Mouse (Mus musculus) intestine, embryonic 14.5 days (tissue): ENCODE results near the gene Wbp1l. TPM values are rescaled to one million over a fixed set of nuclear protein-coding genes. Genes with fewer than 3 reads are reported as not detected.
A peak's percentile ranks its signal among the peaks of the same experiment; 100 is the strongest.

Experiments
- ATAC-seq: fragments of 200-750 bp; cut with Nextera tagmentation; replicated peaks from 2 replicates; pipeline ENCODE4 v1.8.0; 2017; ENCODE audit warnings: low read depth, moderate number of reproducible peaks, moderate TSS enrichment, moderate library complexity; ENCODE audit not compliant: low FRiP score, low TSS enrichment
- DNase-seq: peaks from one replicate; pipeline ENCODE4 v3.0.0-alpha.2; 2018; ENCODE audit warnings: low spot score
- H3K27ac ChIP-seq: fragments of 300-500 bp; sonication (generic); 2 replicates; pipeline ENCODE4 v1.5.1; 2014; ENCODE audit warnings: low read depth, mild to moderate bottlenecking, control low read depth
- H3K27me3 ChIP-seq: fragments of 300-500 bp; sonication (generic); replicated peaks from 2 replicates; pipeline ENCODE4 v1.6.1; 2014; ENCODE audit warnings: low read length, control low read depth; ENCODE audit not compliant: control insufficient read depth, insufficient read depth
- H3K36me3 ChIP-seq: fragments of 300-500 bp; sonication (generic); 2 replicates; pipeline ENCODE4 v1.6.1; 2014; ENCODE audit warnings: low read length, control low read depth; ENCODE audit not compliant: control insufficient read depth, insufficient read depth
- H3K4me1 ChIP-seq: fragments of 300-500 bp; sonication (generic); replicated peaks from 2 replicates; pipeline ENCODE4 v1.6.1; 2014; ENCODE audit warnings: low read length, control low read depth, mixed read lengths; ENCODE audit not compliant: control insufficient read depth, insufficient read depth
- H3K4me2 ChIP-seq: fragments of 300-500 bp; sonication (generic); 2 replicates; pipeline ENCODE4 v1.6.1; 2014; ENCODE audit warnings: low read length
- H3K4me3 ChIP-seq: fragments of 300-500 bp; sonication (generic); 2 replicates; pipeline ENCODE4 v1.5.1; 2014; ENCODE audit warnings: low read depth, low read length, control low read depth, mixed read lengths
- H3K9ac ChIP-seq: fragments of 300-500 bp; sonication (generic); 2 replicates; pipeline ENCODE4 v1.6.1; 2014; ENCODE audit warnings: mild to moderate bottlenecking, low read length
- H3K9me3 ChIP-seq: fragments of 300-500 bp; sonication (generic); 2 replicates; pipeline ENCODE4 v1.6.1; 2016; ENCODE audit warnings: low read length, control low read depth; ENCODE audit not compliant: control insufficient read depth
- WGBS: fragments of 180-500 bp; shearing (Covaris S2); extraction: QIAGEN DNeasy Blood & Tissue Kit; methylation state at CpG from one replicate; pipeline ENCODE4 v1.1.7; 2014; 5-methylcytosine and 5-hydroxymethylcytosine counted together
- polyA plus RNA-seq: library from polyadenylated mRNA; unstranded; fragments of >200 nt; fragmentation: Nextera tagmentation; extraction: Ambion mirVana; gene quantifications from 2 replicates; pipeline ENCODE4 v1.2.1, GENCODE M21; 2014

Wbp1l gene
- polyA plus RNA-seq, 1 experiment from 2014 or later: 40.2 TPM

DNA sequence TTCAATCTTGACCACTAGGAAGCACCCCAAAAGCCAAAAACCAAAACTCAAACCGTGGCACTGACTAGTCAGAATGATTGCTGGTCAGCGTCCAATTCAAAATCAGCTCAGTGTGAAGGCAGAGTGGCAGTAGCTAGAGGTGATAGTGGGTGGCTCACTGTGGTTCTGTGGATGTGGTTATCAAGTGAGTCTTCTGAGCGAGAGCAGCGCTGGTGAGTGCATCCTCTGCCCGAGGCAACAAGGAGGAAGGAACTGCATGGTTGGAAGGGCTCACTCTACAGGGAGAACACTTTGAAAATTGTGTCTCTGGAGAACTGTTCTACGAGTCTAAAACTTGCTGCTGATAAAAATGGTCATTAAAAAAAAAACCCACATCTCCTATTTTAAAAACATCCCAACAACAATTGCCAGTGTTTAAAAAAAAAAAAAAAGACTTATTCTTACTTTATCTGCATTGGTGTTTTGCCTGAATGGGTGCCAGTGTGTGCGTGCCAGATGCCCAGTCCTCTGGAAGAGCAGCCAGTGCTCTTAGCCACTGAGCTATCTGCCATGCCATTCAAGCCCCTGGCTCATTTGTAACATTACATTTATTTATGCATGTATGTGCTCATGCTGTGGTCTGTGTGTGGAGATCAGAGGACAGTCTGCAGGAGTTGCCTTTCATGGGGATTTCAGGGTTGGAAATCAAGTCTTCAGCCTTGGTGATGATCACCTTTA, 107.1 kb downstream of the Wbp1l start:
- peaks cover 10% of the 10 kb centered on the region for H3K36me3 ChIP-seq
- 59% methylated on average over 7 of the region's 7 CpGs for WGBS
- no peak for ATAC-seq
- H3K9ac ChIP-seq: no peak overlapping the region
- DNase-seq: no peak
- no peak overlapping the region for H3K27ac ChIP-seq
- peaks cover 4% of the 10 kb centered on the region; the same call in 1 of the 2 replicates for H3K4me1 ChIP-seq
- no peak overlapping the region for H3K4me3 ChIP-seq
- no peaks in the 10 kb centered on the region for H3K9me3 ChIP-seq
- H3K4me2 ChIP-seq: no peak overlapping the region
- no peaks in the 10 kb centered on the region for H3K27me3 ChIP-seq

DNA sequence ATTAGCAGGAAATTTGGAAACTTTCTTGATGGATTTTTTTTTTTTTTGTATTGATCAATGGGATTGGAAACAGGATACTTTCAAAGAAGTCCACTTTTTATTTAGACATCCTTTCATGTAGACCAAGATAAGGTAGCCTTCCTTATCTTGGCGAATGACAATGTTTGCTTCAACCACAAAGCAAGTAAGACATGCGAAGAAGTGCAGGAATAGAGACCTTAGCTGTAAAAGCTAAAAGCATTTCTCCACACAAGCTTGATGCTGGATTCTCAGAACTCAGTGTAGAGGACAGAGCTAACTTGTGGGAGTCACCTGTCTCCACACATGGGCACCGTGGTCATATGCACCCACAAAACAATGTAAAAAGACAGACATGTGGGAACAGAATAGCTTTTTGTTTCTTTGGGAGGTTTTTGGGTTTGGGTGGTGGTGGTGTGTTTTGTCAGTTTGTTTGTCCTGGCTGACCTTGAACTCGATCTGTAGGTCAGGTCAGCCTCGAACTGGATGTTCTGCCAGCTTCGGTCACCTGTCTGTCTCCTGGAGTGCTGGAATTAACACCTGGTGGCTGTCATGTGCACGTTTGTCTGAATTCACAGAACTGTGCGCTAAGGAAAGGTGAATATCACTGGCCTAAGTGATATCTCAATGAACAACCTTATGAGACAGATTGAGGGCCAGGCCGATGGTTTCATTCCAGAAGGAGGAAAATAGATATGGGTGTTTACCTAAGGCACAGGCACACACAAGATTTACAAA, 107.8 kb downstream of the Wbp1l start:
- WGBS: 63% methylated on average over 9 of the region's 9 CpGs
- DNase-seq: no peak
- H3K9ac ChIP-seq: no peak overlapping the region

More for the DNA sequence above, 107.8 kb downstream of the Wbp1l start:
- 0 out of 2 replicates have a peak, but pooled peaks cover 4% of the 10 kb centered on the region for H3K36me3 ChIP-seq
- H3K9me3 ChIP-seq: no peaks in the 10 kb centered on the region
- peak overlapping the region; percentile 48 for H3K4me3 ChIP-seq
- peaks cover 4% of the 10 kb centered on the region; the same call in 1 of the 2 replicates for H3K4me1 ChIP-seq
- peak overlapping the region; percentile 9; the same call in 1 of the 2 replicates for H3K27ac ChIP-seq
- ATAC-seq: peak; percentile 58
- no peaks in the 10 kb centered on the region for H3K27me3 ChIP-seq
- H3K4me2 ChIP-seq: peak overlapping the region; percentile 77

Other genes starting within 250 kb of the Wbp1l start
- gene 2310034G01Rik, start 248.8 kb upstream of the Wbp1l start, polyA plus RNA-seq: 1.7 and 2.0 TPM in 2 replicates
- gene Actr1a, start 203.3 kb upstream of the Wbp1l start, polyA plus RNA-seq: 127 and 142 TPM in 2 replicates
- 30.3 and 32.3 TPM in 2 replicates for gene Sufu, start 202.2 kb upstream of the Wbp1l start, polyA plus RNA-seq
- 20.1 and 21.1 TPM in 2 replicates for gene Trim8, start 97.4 kb upstream of the Wbp1l start, polyA plus RNA-seq
- 64.3 and 73.9 TPM in 2 replicates for gene Arl3, start 25.9 kb upstream of the Wbp1l start, polyA plus RNA-seq
- 18.2 and 19.2 TPM in 2 replicates for gene Sfxn2, start 25.7 kb upstream of the Wbp1l start, polyA plus RNA-seq
- gene Cyp17a1, start 74.1 kb downstream of the Wbp1l start, polyA plus RNA-seq: 0.23 TPM in 1 of 2 replicates, not detected in the other
- gene Borcs7, start 90.8 kb downstream of the Wbp1l start, polyA plus RNA-seq: 17.5 and 18.0 TPM in 2 replicates
- gene As3mt, start 108.4 kb downstream of the Wbp1l start, polyA plus RNA-seq: 45.6 and 50.6 TPM in 2 replicates
- gene Cnnm2, start 162.5 kb downstream of the Wbp1l start, polyA plus RNA-seq: 1.9 and 2.2 TPM in 2 replicates